Mouse (Mus musculus) bone marrow macrophage, adult 2 months (primary cell): ENCODE results near the gene Tmem220.

ENCODE experiments used
- CTCF ChIP-seq: IDR thresholded peaks from 2 replicates; pipeline ENCODE4 v1.5.1; 2012; ENCODE audit warnings: low read depth, mild to moderate bottlenecking, low read length, moderate library complexity
- POLR2A ChIP-seq: IDR thresholded peaks from 2 replicates; pipeline ENCODE4 v1.6.1; 2012; ENCODE audit warnings: mild to moderate bottlenecking, low read depth, low read length, borderline replicate concordance

GRCm38 (mm10) chr11:67054754-67055365 lies 29.9 kb downstream of the Tmem220 start:
- TF ChIP-seq CTCF (no peak), POLR2A (no peak)
